Mouse (Mus musculus) liver, adult 2 months (tissue): ENCODE measurements around the gene Xxylt1. TPM values are rescaled to one million over a fixed set of nuclear protein-coding genes. Genes with fewer than 3 reads are reported as not detected.

Experiments used
- DNase-seq: peaks from one replicate; pipeline ENCODE4 v3.0.0-alpha.2; 2011; ENCODE audit warnings: low read depth, low spot score; ENCODE audit errors: extremely low read depth
- H3K27ac ChIP-seq: fragments of 200-500 bp; replicated peaks from 2 replicates; pipeline ENCODE4 v1.5.1; 2012; ENCODE audit warnings: low read depth, mild to moderate bottlenecking, control low read depth, inconsistent platforms, low read length; ENCODE audit not compliant: insufficient read depth
- H3K27me3 ChIP-seq: fragments of 200-500 bp; 2 replicates; pipeline ENCODE4 v1.6.1; 2012; ENCODE audit warnings: mild to moderate bottlenecking, moderate library complexity, low read length, inconsistent platforms; ENCODE audit not compliant: control insufficient read depth, insufficient read depth
- H3K36me3 ChIP-seq: fragments of 200-500 bp; 2 replicates; pipeline ENCODE4 v1.6.1; 2012; ENCODE audit warnings: low read length, inconsistent platforms; ENCODE audit not compliant: control insufficient read depth, insufficient read depth
- H3K4me1 ChIP-seq: fragments of 200-500 bp; 2 replicates; pipeline ENCODE4 v1.6.1; 2011; ENCODE audit warnings: low read length; ENCODE audit not compliant: control insufficient read depth, insufficient read depth
- H3K4me3 ChIP-seq: fragments of 200-500 bp; 2 replicates; pipeline ENCODE4 v1.5.1; 2011; ENCODE audit warnings: low read depth, mild to moderate bottlenecking, control low read depth, low read length, moderate library complexity; ENCODE audit not compliant: insufficient read depth
- H3K79me2 ChIP-seq: fragments of 200-500 bp; 2 replicates; pipeline ENCODE4 v1.6.1; 2012; ENCODE audit warnings: inconsistent platforms, mild to moderate bottlenecking, low read length, moderate library complexity; ENCODE audit not compliant: control insufficient read depth, insufficient read depth
- H3K9ac ChIP-seq: fragments of 200-500 bp; 2 replicates; pipeline ENCODE4 v1.6.1; 2012; ENCODE audit warnings: low read depth, mild to moderate bottlenecking, control low read depth, inconsistent platforms, low read length
- CTCF ChIP-seq: fragments of 200-500 bp; IDR thresholded peaks from 2 replicates; pipeline ENCODE4 v1.5.1; 2011; ENCODE audit warnings: low read depth, low read length, control low read depth
- POLR2A ChIP-seq: fragments of 200-500 bp; IDR thresholded peaks from 2 replicates; pipeline ENCODE4 v1.6.1; 2011; ENCODE audit warnings: low read length, control low read depth; ENCODE audit not compliant: insufficient read depth; ENCODE audit errors: extremely low read depth
- WGBS: fragments of 180-500 bp; shearing (Covaris S2); methylation state at CpG from one replicate; pipeline ENCODE4 v1.1.7; 2018; 5-methylcytosine and 5-hydroxymethylcytosine counted together
- polyA plus RNA-seq: library from polyadenylated mRNA; depleted of rRNA; stranded (reverse); fragments of >200 nt; gene quantifications from 2 replicates; pipeline ENCODE4 v1.2.3, GENCODE M21; 2012
- total RNA-seq: library from RNA; depleted of rRNA; stranded (reverse); fragments of >200 nt; gene quantifications from 2 replicates; pipeline ENCODE4 v1.2.3, GENCODE M21; 2014

The Xxylt1 gene
- total and polyA plus RNA-seq, 2 experiments, result 1.1 to 2.1 TPM

DNA sequence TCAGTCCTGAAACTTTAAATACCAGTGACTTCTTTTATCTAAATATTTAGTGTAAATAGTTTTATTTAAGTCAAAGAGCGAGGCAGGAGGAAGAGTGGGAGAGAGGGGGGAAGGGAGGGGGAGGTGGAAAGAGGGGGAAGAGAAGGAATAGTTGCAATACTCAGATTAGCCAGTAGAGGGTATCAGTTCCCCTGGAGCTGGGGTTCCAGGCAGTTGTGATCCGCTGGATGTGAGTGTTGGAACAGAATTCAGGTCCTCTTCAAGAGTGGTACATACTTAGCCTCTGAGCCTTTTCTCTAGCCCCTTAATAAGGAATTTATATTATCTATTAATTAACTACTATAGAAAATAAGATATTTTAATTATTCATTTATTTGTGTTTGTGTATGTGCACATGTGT is 140.5 kb downstream of the Xxylt1 start:
- Histone ChIP-seq H3K9ac (no peak overlapping the region), H3K36me3 (no peaks in the 10 kb centered on the region), H3K4me1 (peaks cover 8% of the 10 kb centered on the region), H3K27me3 (no peaks in the 10 kb centered on the region), H3K27ac (no peak overlapping the region), H3K79me2 (no peaks in the 10 kb centered on the region), H3K4me3 (no peak overlapping the region)
- TF ChIP-seq POLR2A, result no peak
- peak; percentile 62 for TF ChIP-seq CTCF
- no peak for DNase-seq
- 92% methylated on average over 2 of the region's 2 CpGs for WGBS

DNA sequence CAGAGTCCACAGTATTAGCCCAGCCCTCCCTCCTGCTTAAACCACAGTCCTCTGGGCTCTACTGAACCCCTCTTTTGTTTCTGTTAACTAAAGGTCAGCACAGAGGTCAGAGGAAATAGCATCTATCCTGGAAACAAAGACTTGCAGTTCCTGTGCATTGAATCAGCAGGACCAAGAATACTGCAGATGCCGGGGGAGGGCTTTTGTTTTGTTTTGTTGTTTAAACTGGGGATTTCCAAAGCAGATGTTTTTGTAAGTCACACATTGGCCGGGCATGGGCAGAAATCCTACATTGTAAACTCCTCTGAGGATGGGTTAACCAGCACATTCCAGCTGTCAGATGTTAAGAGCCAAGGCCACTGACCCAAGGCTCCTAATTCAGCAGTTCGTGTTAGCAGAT is 141.3 kb downstream of the Xxylt1 start:
- TF ChIP-seq CTCF (no peak), POLR2A (no peak)
- H3K27ac ChIP-seq, result peak overlapping the region; percentile 47; the same call in 1 of the 2 replicates
- H3K9ac ChIP-seq, result no peak overlapping the region
- no peak overlapping the region for H3K4me3 ChIP-seq
- H3K4me1 ChIP-seq, result peaks cover 6% of the 10 kb centered on the region
- 60% methylated on average over 3 of the region's 3 CpGs for WGBS
- H3K36me3 ChIP-seq, result no peaks in the 10 kb centered on the region
- DNase-seq, result no peak
- no peaks in the 10 kb centered on the region for H3K27me3 ChIP-seq
- H3K79me2 ChIP-seq, result no peaks in the 10 kb centered on the region

- H3K27ac ChIP-seq, result no peak overlapping the region
- 85% methylated on average over 8 of the region's 8 CpGs for WGBS
These were observed 142.0 kb downstream of the Xxylt1 start for GRCm38 (mm10) chr16:30939210-30939609.

DNA sequence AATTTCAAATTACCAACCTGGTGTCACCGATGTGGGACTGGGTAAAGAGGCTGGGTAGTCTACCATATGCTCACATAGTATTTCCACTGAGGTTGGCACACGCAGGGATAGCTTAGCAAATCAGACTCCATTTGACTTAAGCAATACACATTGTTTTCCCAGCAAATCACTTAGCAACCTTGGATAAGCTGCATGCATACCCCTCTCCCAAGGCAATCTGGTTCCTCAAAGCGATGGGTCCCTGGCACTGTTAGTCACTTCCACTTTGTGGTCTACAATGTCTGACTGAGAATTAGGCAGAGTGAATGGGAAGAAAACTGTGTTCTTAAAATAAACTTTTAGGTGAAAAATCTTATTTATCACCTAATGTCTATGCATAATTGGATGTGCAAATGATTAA is 142.6 kb downstream of the Xxylt1 start:
- no peak overlapping the region for H3K27ac ChIP-seq
- no peaks in the 10 kb centered on the region for H3K79me2 ChIP-seq
- no peak for TF ChIP-seq POLR2A
- TF ChIP-seq CTCF, result no peak
- H3K4me3 ChIP-seq, result no peak overlapping the region
- H3K9ac ChIP-seq, result no peak overlapping the region
- H3K36me3 ChIP-seq, result no peaks in the 10 kb centered on the region
- WGBS, result 96% methylated on average over 3 of the region's 3 CpGs
- DNase-seq, result no peak
- H3K4me1 ChIP-seq, result peaks cover 4% of the 10 kb centered on the region
- H3K27me3 ChIP-seq, result no peaks in the 10 kb centered on the region

More at GRCm38 (mm10) chr16:30939210-30939609, 142.0 kb downstream of the Xxylt1 start:
- H3K4me3 ChIP-seq, result no peak overlapping the region
- no peak overlapping the region for H3K9ac ChIP-seq
- no peaks in the 10 kb centered on the region for H3K36me3 ChIP-seq
- TF ChIP-seq POLR2A (no peak), CTCF (no peak)
- no peaks in the 10 kb centered on the region for H3K27me3 ChIP-seq
- no peak for DNase-seq
- H3K79me2 ChIP-seq, result no peaks in the 10 kb centered on the region
- peaks cover 4% of the 10 kb centered on the region for H3K4me1 ChIP-seq

GRCm38 (mm10) chr16:30937665-30938064 is 143.6 kb downstream of the Xxylt1 start:
- H3K36me3 ChIP-seq, result no peaks in the 10 kb centered on the region
- H3K79me2 ChIP-seq, result no peaks in the 10 kb centered on the region
- TF ChIP-seq POLR2A (no peak), CTCF (no peak)
- H3K4me1 ChIP-seq, result peaks cover 4% of the 10 kb centered on the region
- 96% methylated on average over 3 of the region's 3 CpGs for WGBS
- H3K27ac ChIP-seq, result no peak overlapping the region
- no peak for DNase-seq
- H3K27me3 ChIP-seq, result no peaks in the 10 kb centered on the region
- H3K9ac ChIP-seq, result no peak overlapping the region
- H3K4me3 ChIP-seq, result no peak overlapping the region

DNA sequence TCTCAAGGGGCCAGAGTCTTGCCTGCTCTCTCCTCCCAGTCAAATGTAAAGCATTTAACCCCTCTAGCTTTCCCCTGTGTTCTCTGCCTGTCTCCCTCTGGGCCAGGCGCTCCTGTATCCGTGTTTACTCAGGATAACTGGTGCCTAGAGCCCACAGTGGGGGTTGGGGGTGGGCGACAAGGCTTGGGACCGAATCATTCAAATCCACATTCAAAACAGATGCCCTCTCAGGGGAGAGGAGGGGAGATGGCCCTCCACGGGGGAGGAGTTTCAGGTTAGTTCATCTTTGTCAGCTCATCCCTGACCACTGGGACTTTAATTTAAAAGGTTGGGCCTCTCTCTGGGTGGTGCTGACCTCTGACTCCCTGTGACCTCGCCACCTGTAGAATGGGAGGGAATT is 144.8 kb downstream of the Xxylt1 start:
- no peak for DNase-seq
- H3K4me3 ChIP-seq, result no peak overlapping the region
- 75% methylated on average over 6 of the region's 6 CpGs for WGBS
- no peaks in the 10 kb centered on the region for H3K36me3 ChIP-seq
- no peak overlapping the region for H3K9ac ChIP-seq
- TF ChIP-seq CTCF (no peak), POLR2A (no peak)
- H3K27me3 ChIP-seq, result no peaks in the 10 kb centered on the region
- H3K27ac ChIP-seq, result no peak overlapping the region
- no peaks in the 10 kb centered on the region for H3K79me2 ChIP-seq
- H3K4me1 ChIP-seq, result peaks cover 3% of the 10 kb centered on the region
